Mouse (Mus musculus): ENCODE measurements around the gene Fbxl16.

DNA sequence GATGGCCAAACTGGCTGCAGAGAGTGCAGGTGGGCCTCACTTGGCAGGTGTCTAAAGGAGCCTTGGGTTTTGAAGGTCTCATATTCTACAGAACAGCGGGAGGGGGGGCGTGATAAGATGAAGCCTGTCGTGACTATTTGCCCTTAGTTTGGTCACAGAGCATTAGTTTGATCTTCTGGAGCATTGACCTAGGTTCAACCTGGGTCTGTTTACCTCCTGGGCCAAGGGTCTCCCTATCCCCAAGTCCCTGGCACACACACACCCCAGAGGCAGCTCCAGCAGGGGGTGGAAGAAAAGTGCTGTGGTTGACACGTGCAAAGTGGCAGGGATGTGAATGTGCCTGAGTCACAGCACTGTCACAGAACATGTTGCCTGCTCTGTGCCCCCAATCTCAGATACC lies 2.0 kb downstream of the Fbxl16 start:
- TF ChIP-seq TCF3 (IDR thresholded peaks at IDR 0.05; ENCODE audit: insufficient read length, low read depth) = no peak
- TF ChIP-seq E2F4 (IDR thresholded peaks at IDR 0.05; ENCODE audit: insufficient read depth) = no peak
- no peak for TF ChIP-seq TCF12 (IDR thresholded peaks at IDR 0.05; ENCODE audit: insufficient read depth, poor library complexity, severe bottlenecking)
- TF ChIP-seq POLR2A (IDR thresholded peaks at IDR 0.05; ENCODE audit: insufficient read length, low read depth) = no peak
- no peak for TF ChIP-seq USF1 (IDR thresholded peaks at IDR 0.05; ENCODE audit: low read depth)
- TF ChIP-seq MAX (IDR thresholded peaks at IDR 0.05; ENCODE audit: low read depth) = no peak
- TF ChIP-seq CEBPB (IDR thresholded peaks at IDR 0.05; ENCODE audit: insufficient read depth, poor library complexity, severe bottlenecking) = no peak
- no peak for TF ChIP-seq REST (IDR thresholded peaks at IDR 0.05; ENCODE audit: insufficient read depth, insufficient read length)
- TF ChIP-seq POLR2AphosphoS2 (IDR thresholded peaks at IDR 0.05; ENCODE audit: insufficient read length, low read depth) = no peak
- no peak for TF ChIP-seq MYOG (IDR thresholded peaks at IDR 0.05; ENCODE audit: control insufficient read depth in 1 of 3, insufficient read depth in 1 of 3, insufficient read length in 2 of 3, low read depth in 2 of 3)
- TF ChIP-seq MYOD1 (IDR thresholded peaks at IDR 0.05; ENCODE audit: control insufficient read depth in 1 of 3, insufficient read length in 2 of 3, low read depth in 2 of 3) = no peak

Measured in myocyte (in vitro differentiated cells).